Mouse (Mus musculus) E14TG2a.4 (cell line): ENCODE measurements at regions not wholly inside any gene's neighbourhood (a gene's known extent, or its start where the extent isn't known, plus 50 kb on each side); places are given as distances from the start of the nearest gene placed in this dataset.

Experiments
- CTCF ChIP-seq: conservative IDR thresholded peaks from 2 replicates; pipeline ENCODE4 v1.5.1; 2014; ENCODE audit warnings: low read length
- NANOG ChIP-seq: IDR thresholded peaks from 2 replicates; pipeline ENCODE4 v1.6.1; 2014; ENCODE audit warnings: borderline replicate concordance, low read length, mixed read lengths
- POU5F1 ChIP-seq: IDR thresholded peaks from 2 replicates; pipeline ENCODE4 v1.6.1; 2014; ENCODE audit warnings: low read length, borderline replicate concordance

GRCm38 (mm10) chr1:128766894-128767268, 174.8 kb upstream of the Cxcr4 start:
- TF ChIP-seq CTCF (no peak), POU5F1 (no peak), NANOG (no peak)
